Mouse (Mus musculus): ENCODE data around the gene Vmn1r2.
"Not testable (repeated sequence)": the region's sequence is repeated elsewhere in the genome, so short reads cannot be mapped to it uniquely, and the experiment has no call there.

- not testable (repeated sequence) for TF ChIP-seq CTCF (IDR thresholded peaks at IDR 0.05; ENCODE audit: borderline replicate concordance, insufficient read depth, low read depth, low read length); POLR2A (IDR thresholded peaks at IDR 0.05; ENCODE audit: borderline replicate concordance, insufficient read depth, low read length)
Observed at GRCm38 (mm10) chr4:3175756-3176155, 8.6 kb downstream of the Vmn1r2 start.

Measured in cerebellum, adult 2 months (tissue).